Mouse (Mus musculus): ENCODE results near the gene Rho.

DNA sequence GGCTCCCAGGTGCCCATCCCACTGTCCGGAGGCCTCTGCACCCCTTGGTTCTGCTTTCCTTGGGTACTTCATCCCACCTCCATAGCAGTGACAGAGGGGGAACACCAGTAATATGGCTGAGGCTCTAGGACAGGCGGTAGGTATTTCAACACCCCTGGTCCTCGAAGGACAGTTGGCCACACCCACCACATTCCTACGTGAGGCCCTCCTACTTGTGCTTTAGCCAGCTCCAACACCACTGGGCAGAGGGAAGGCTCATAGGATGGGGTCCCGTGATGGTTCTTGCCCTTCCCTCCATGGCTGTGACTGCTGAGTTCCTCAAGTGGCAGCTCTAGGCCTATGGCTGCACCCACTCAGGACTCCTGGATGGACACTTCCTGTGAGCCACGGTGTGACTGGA lies 6.7 kb upstream of the Rho start:
- TF ChIP-seq ZC3H11A (IDR thresholded peaks at IDR 0.05; ENCODE audit: borderline replicate concordance, low read depth, low read length) (no peak), ZNF384 (IDR thresholded peaks at IDR 0.05; ENCODE audit: low read depth, low read length) (no peak), MAFK (IDR thresholded peaks at IDR 0.05; ENCODE audit: insufficient read depth, low read depth, low read length) (no peak), HCFC1 (IDR thresholded peaks at IDR 0.05; ENCODE audit: borderline replicate concordance, insufficient read depth, low read length) (no peak)
